Mouse (Mus musculus) gastrocnemius, postnatal 10 days (tissue): ENCODE measurements around the gene Sephs1. TPM values are rescaled to one million over a fixed set of nuclear protein-coding genes. Genes with fewer than 3 reads are reported as not detected.
A peak's percentile ranks its signal among the peaks of the same experiment; 100 is the strongest.

Experiments
- DNase-seq: peaks from one replicate; pipeline ENCODE4 v3.0.0; 2021; ENCODE audit warnings: mixed read lengths
- long read RNA-seq, 2 experiments: library from polyadenylated mRNA; stranded (forward); transcript quantifications; one replicate each; pipeline ENCODE4 v2.0.0; 2021
- total RNA-seq, 2 experiments: library from RNA; stranded (reverse); gene quantifications; 2 replicates each; pipeline ENCODE4 v1.2.3; 2021

Gene Sephs1
- total RNA-seq, result 10 to 100 TPM; 24.0 to 29.2 TPM
- long read RNA-seq, experiment 1, full-length matches to known transcripts, result 44 of 53 reads
- long read RNA-seq, experiment 1, partial matches to known transcripts, result 3 of 53 reads
- long read RNA-seq, experiment 1, other reads (novel, unspliced or antisense), result 6 of 53 reads
- long read RNA-seq, experiment 2, full-length matches to known transcripts, result 23 of 32 reads
- long read RNA-seq, experiment 2, partial matches to known transcripts, result 3 of 32 reads
- long read RNA-seq, experiment 2, other reads (novel, unspliced or antisense), result 6 of 32 reads

GRCm38 (mm10) chr2:4881350-4882248, at the start of gene Sephs1:
Gene Sephs1 (plus strand): TSS chr2:4881564.
- peak; percentile 85 for DNase-seq

DNA sequence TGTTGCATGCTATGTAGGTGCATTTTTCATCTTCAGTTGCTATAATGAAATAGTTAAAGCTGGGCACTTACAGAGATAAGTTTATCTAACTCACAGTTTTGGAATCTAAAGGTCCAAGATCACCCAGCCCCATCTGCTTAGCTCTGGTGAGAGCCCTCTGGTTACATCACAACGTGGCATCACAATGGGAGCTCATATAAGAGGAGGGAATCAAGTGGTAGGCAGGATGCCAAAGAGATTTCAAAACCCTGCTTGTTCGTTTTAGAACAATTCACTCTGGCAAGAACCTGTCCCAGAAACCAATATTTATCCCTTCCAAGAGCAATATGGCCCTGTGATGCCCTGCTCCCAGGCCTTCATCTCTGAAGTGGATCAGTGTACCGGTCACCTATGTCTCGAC, 49.2 kb upstream of the Sephs1 start:
- no peak for DNase-seq

- DNase-seq, result no peak
Observed at GRCm38 (mm10) chr2:4849449-4849848, 31.9 kb upstream of the Sephs1 start.

GRCm38 (mm10) chr2:4857186-4857585, 24.2 kb upstream of the Sephs1 start:
- DNase-seq, result no peak

GRCm38 (mm10) chr2:4858161-4858560, 23.2 kb upstream of the Sephs1 start:
- no peak for DNase-seq

DNA sequence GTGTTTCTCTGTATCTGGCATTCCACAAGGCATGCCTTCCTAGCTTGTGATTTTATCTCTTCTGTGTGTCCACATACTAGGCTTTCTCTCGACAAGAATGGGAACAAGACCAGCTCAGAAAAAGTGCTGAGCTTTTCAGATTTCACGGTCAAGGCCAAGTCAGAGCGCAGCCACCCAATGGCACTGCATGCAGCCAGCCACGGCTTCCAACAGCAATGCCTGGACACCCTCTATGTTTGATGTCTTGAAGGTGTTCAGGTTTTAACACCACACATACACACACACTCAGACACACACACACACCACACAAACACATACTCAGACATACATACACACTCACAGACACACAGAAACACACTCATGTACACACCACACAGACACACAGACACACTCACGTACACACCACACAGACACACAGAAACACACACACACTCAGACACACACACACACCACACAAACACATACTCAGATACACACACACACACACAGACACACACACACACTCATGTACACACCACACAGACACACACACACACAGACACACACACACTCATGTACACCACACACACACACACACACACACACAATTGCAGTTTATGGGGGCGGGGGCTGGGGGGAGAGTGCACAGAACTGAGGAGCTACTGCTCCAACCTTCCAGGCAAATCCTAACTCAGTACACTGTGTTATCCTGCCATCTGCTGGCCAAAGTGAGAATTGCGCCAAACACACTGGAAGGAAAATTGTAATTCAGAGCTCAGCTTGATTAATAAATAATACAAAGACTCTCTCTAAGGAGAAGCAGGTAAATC, 17.2 kb upstream of the Sephs1 start:
- peak; percentile 82 for DNase-seq

DNA sequence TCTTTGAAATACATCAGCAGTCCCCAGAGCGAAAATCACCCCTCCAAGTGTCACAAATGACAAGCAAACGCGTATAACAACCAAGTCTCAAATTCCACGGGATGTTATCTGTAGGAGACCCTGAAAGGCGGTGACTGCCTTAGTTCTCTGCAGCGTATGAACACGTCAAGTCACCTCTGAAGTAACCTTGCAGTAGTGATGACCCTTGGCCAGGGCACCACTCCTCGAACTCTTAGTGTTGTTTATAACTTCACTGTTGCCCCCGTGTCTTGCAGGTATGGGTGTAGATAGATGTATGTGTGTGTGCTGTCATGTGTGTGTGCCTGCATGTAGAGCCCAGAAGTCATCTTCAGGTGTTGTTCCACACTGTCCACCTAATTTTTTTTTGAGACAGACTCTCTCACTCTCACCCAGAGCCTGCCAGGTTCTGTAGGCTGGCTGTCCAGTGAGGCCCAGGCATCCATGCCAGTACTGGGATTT, 16.5 kb upstream of the Sephs1 start:
- no peak for DNase-seq

- DNase-seq, result no peak
Observed at GRCm38 (mm10) chr2:4868028-4868725, 13.2 kb upstream of the Sephs1 start.

- DNase-seq, result no peak
Observed at GRCm38 (mm10) chr2:4872740-4873139, 8.6 kb upstream of the Sephs1 start.

DNA sequence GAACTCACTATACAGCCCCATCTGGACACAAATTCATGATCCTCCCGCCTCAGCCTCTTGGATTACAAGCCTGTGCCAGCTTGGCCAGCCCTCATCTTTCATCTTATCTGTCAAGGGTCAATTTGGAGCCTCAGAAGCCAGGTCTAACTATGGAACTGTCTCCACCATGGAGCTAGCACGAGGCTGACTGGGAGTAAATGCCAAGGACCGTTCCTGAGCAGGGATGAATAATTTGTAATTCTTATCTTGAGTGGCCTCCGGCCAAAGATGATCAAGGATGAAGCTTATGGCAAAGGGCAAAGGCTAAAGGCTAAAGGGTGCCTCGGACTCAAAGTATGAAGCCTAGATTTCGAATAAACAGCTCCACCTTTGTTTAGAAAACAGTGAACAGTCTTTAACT, 8.0 kb upstream of the Sephs1 start:
- no peak for DNase-seq

GRCm38 (mm10) chr2:4875090-4875489, 6.3 kb upstream of the Sephs1 start:
- no peak for DNase-seq

GRCm38 (mm10) chr2:4876131-4876530, 5.2 kb upstream of the Sephs1 start:
- no peak for DNase-seq

- no peak for DNase-seq
Observed at GRCm38 (mm10) chr2:4880737-4881349, 521 bp upstream of the Sephs1 start.

DNA sequence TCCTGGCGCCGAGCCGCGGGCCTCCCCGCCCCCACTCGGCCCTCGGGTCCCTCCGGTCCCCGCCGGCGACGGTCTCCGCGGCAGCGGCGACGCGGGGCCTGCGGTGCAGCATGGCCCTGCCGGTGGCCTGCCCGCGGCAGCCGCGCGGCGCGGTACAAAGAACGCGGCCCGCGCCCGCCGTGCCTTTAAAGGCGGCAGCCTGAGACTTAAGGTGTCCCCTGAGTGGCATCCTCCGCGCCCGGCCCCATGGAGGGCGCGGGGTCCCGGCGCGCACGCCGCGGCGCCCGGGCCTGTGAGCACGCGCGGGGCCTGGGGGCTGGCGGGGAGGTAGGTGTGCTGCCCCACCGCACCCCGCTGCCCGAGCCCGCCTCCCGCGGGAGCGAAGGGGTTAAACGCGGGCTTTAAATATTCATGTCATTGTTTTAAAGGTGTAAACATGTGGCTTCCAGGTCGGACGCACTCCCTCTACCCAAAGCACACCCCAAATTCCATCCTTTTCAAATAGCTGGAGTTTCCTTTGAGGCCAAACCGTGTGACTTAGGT, 956 bp downstream of the Sephs1 start:
- DNase-seq, result peak; percentile 85

DNA sequence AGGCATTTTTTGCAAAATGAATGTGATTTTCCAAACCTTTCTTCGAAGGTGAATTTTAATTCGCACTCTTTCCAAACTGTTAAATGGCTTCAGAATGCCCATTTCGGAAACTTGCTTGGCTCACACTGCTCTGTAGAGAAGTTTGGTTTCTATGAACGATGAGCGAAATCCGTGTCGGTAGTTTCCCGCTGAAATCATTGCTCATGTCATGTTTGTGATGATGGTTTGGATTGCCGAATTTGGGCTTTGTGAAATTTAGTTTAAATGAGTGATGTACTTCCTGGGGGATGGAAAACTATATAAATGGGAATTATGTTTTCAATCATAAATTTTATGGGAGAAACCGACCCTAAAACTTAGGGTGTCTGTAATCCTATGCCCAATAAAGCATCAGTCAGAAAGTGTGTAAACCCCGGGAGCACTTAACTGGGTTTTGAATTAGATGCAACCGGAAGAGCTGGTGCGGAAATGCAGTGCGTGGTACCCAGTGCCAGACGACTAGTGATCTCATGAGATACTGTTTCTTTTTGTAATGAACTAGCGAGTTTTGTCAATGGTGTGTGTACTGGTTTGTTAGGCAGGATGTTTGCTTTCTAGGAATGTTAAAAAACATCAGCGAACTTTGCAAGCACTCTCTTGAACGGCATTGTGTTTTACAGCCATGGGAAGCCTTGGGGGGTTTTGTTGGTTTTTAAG, 1.8 kb downstream of the Sephs1 start:
- no peak for DNase-seq

GRCm38 (mm10) chr2:4886896-4887295, 5.5 kb downstream of the Sephs1 start:
- DNase-seq, result no peak

DNA sequence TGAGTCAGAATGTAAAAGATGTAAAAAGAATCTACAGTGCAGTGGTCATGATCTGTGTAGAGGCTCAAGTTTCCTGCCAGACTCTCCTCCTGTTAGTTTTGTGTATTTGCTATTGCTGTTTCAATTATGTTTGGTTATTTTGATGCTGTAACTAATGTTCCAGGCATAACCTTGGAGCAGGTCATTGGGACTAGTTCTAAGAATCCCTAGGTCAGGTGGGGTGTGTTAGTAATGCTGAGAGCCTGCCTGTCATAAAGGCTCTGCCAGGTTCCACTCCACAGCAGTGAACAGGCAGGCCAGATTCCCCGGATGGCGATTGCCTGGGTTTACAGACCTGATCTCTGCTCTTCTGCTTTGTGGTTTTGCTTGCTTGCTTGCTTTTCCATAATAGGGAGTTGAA, 14.2 kb downstream of the Sephs1 start:
- DNase-seq, result no peak

DNA sequence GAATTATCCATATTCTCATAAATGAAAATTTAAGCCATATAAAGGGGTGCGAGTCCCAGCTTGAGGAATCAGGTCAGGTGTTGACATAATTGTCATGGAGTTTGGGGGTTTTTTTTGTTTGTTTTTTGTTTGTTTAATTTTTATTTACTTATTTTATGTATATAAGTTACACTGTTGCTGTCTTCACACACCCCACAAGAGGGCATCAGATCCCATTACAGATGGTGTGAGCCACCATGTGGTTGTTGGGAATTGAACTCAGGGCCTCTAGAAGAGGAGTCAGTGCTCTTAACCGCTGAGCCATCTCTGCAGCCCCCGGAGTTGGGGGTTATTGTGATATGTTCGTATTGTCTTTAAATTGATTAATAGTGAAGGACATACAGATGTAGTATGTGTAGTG, 15.6 kb downstream of the Sephs1 start:
- DNase-seq, result no peak

GRCm38 (mm10) chr2:4900624-4901023, 19.3 kb downstream of the Sephs1 start:
- no peak for DNase-seq

DNA sequence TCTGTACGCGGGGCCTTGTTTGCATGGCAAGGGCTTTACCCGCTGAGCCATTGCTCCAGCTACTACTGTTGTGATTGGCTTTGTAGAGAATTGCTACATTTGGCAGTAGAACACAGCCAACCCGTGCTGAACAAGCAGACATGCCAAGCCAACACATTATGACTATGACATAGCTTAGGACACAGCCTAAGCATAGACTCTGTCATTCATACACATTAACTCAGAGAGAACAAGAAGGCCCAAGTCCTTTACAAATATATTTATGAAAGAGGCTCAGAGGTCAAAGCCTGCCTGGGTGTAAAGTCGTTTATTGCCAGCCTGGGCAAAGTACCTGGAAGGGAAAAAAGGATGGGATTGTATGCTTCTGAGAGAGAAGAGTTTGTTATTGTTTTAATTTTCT, 21.0 kb downstream of the Sephs1 start:
- DNase-seq, result no peak

DNA sequence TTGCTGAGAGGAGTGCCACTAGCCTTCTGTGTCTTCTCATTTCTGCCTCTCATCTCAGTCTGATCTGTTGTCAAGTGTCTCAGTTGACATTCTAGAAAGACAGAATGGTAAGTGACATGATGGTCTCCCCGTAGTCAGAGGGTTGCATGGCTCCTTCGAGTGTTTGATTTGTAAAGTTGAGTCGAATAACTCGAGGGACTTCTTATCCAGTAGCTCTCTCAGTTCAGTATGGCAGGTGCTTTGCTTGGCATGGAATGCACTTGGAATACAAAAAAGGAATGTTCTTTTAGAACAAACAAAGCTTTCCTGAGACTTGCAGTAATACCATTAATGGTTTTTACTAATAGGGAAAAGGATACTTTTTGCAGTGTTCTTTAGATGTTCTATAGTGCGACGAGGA, 25.8 kb downstream of the Sephs1 start:
- DNase-seq, result no peak
